Mouse (Mus musculus): Measurements from ENCODE around the gene Fdxacb1. TPM values are rescaled to one million over a fixed set of nuclear protein-coding genes. Genes with fewer than 3 reads are reported as not detected.

Gene Fdxacb1
- polyA plus RNA-seq, 1 experiment from 2014 or later = 7.9 TPM

- no peaks in the 10 kb centered on the region for H3K9me3 ChIP-seq (replicated peaks; ENCODE audit: low read length)
- H3K4me1 ChIP-seq (replicated peaks; ENCODE audit: insufficient read depth, low read length) = peaks cover 1% of the 10 kb centered on the region; the same call in 1 of the 2 replicates
- no peak for DNase-seq (ENCODE audit: low spot score)
- H3K4me2 ChIP-seq (ENCODE audit: low read length) = peak overlapping the region; percentile 92; the same call in 1 of the 2 replicates
- 60% methylated on average over 4 of the region's 4 CpGs for WGBS
- H3K4me3 ChIP-seq (replicated peaks; ENCODE audit: low read depth, low read length) = no peak overlapping the region
- no peak overlapping the region for H3K9ac ChIP-seq (ENCODE audit: low read depth, low read length)
- H3K27ac ChIP-seq = no peak overlapping the region
- 0 out of 2 replicates have a peak, but pooled peaks cover 3% of the 10 kb centered on the region for H3K36me3 ChIP-seq (ENCODE audit: insufficient read depth, low read length)
- no peaks in the 10 kb centered on the region for H3K27me3 ChIP-seq (ENCODE audit: insufficient read depth, low read length)
- no peak for TF ChIP-seq CTCF (IDR thresholded peaks at IDR 0.05; ENCODE audit: low read depth)
- no peak for ATAC-seq (replicated peaks; ENCODE audit: low FRiP score, low read depth)
Observed at GRCm38 (mm10) chr9:50774026-50774462, 6.0 kb downstream of the Fdxacb1 start.

- no peak for TF ChIP-seq CTCF (IDR thresholded peaks at IDR 0.05; ENCODE audit: low read depth)
- Histone ChIP-seq H3K9me3 (replicated peaks; ENCODE audit: low read length) (no peaks in the 10 kb centered on the region), H3K4me3 (replicated peaks; ENCODE audit: low read depth, low read length) (peak within 1 kb of the TSS; percentile 95), H3K4me2 (ENCODE audit: low read length) (peak within 1 kb of the TSS; percentile 92), H3K36me3 (ENCODE audit: insufficient read depth, low read length) (0 out of 2 replicates have a peak, but pooled peaks cover 3% of the 10 kb centered on the region), H3K9ac (ENCODE audit: low read depth, low read length) (peak within 1 kb of the TSS; percentile 91), H3K27ac (peak within 1 kb of the TSS; percentile 27), H3K4me1 (replicated peaks; ENCODE audit: insufficient read depth, low read length) (no peaks in the 10 kb centered on the region), H3K27me3 (ENCODE audit: insufficient read depth, low read length) (no peaks in the 10 kb centered on the region)
- ATAC-seq (replicated peaks; ENCODE audit: low FRiP score, low read depth) (peak; percentile 77), DNase-seq (ENCODE audit: low spot score) (peak; percentile 83)
- WGBS = under 1% methylated on average over 48 of the region's 51 CpGs
Observed at GRCm38 (mm10) chr9:50774991-50775612, 7.1 kb downstream of the Fdxacb1 start, which contains the start of the genes Alg9 and 1110032A03Rik. TSS of gene Alg9 (plus strand) at chr9:50775019. TSS of gene 1110032A03Rik (minus strand) at chr9:50775520.

DNA sequence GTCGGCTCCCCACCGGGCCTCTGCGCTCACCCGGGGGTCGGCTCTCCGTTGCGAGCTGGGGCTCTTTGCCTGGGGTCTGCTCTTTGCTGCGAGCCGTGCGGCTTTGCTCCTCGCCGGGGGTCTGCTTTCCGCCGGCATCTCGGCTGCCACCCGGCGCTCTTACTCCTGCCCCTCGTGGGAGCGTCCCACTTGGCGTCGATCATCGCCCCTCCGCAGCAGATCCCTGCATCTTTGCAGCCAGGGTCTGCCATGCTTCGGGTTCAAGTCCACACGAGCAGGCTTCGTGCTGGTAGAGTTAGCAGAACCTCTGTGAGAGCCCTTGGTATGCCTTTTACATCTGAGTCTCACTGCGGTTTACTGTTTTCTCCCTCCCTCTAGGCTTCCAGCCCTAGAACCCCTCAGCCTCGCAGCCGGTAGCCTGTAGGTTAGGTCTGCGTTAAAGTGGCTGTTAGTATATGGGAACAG lies 7.7 kb downstream of the Fdxacb1 start:
- Histone ChIP-seq H3K9ac (ENCODE audit: low read depth, low read length) (peak overlapping the region; percentile 91), H3K36me3 (ENCODE audit: insufficient read depth, low read length) (peaks cover 5% of the 10 kb centered on the region; the same call in 1 of the 2 replicates), H3K4me1 (replicated peaks; ENCODE audit: insufficient read depth, low read length) (no peaks in the 10 kb centered on the region), H3K27me3 (ENCODE audit: insufficient read depth, low read length) (no peaks in the 10 kb centered on the region), H3K4me3 (replicated peaks; ENCODE audit: low read depth, low read length) (peak overlapping the region; percentile 95), H3K27ac (peak overlapping the region; percentile 27; the same call in 1 of the 2 replicates), H3K4me2 (ENCODE audit: low read length) (peak overlapping the region; percentile 92), H3K9me3 (replicated peaks; ENCODE audit: low read length) (no peaks in the 10 kb centered on the region)
- TF ChIP-seq CTCF (IDR thresholded peaks at IDR 0.05; ENCODE audit: low read depth) = no peak
- WGBS = under 1% methylated on average over 29 of the region's 30 CpGs
- ATAC-seq (replicated peaks; ENCODE audit: low FRiP score, low read depth) (0 out of 2 replicates have a peak, but pooled peaks have one; percentile 7), DNase-seq (ENCODE audit: low spot score) (peak; percentile 10)

DNA sequence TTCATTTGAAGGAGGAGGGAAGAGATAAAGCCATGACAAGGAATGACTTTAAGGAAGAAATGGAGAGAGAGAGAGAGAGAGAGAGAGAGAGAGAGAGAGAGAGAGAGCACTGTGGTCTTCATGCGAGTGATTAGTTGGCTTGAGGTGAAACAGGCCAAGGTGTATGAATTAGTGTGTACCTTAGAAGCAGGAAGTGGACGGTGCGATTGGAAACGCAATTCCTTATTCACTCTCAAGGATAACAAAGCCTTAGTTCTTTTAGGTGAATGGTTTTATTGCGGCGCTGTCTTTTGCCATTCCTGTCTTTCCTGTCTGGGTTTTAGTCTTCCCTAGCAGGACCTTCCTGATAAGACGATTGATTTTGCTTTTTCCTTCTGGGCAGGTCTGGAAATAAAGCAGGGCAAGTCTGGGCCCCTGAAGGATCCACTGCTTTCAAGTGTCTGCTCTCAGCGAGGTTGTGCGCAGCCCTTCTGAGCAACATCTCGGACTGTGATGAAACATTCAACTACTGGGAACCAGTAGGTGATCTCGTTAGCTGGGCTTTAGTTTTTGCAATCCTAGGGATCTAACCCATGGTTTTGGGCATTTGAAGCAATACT lies 8.2 kb downstream of the Fdxacb1 start:
- Histone ChIP-seq H3K36me3 (ENCODE audit: insufficient read depth, low read length) (peaks cover 9% of the 10 kb centered on the region), H3K27me3 (ENCODE audit: insufficient read depth, low read length) (no peaks in the 10 kb centered on the region), H3K9ac (ENCODE audit: low read depth, low read length) (peak overlapping the region; percentile 91), H3K9me3 (replicated peaks; ENCODE audit: low read length) (no peaks in the 10 kb centered on the region), H3K27ac (0 out of 2 replicates have a peak overlapping the region, but pooled peaks have one; percentile 27), H3K4me2 (ENCODE audit: low read length) (peak overlapping the region; percentile 92), H3K4me3 (replicated peaks; ENCODE audit: low read depth, low read length) (peak overlapping the region; percentile 95), H3K4me1 (replicated peaks; ENCODE audit: insufficient read depth, low read length) (no peaks in the 10 kb centered on the region)
- TF ChIP-seq CTCF (IDR thresholded peaks at IDR 0.05; ENCODE audit: low read depth) = no peak
- DNase-seq (ENCODE audit: low spot score) (no peak), ATAC-seq (replicated peaks; ENCODE audit: low FRiP score, low read depth) (no peak)
- 57% methylated on average over 11 of the region's 11 CpGs for WGBS

DNA sequence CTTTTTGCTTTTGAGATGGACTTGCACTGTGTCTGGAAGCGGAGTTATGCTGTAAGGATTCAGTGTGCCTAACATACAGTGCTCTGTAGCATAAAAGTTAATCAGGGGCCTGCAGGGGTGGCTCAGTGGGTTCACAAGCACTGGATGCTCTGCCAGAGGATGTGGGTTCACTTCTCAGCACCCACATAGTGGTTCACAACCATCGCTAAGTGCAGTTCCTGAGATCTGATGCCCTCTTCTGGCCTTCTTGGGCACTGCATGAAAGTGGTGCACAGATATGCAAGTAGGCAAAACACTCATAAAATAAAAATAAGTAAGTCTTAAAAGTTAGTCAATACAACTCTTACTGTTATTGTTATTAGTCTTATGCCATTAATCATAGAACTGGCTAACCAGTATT lies 14.1 kb downstream of the Fdxacb1 start:
- no peak overlapping the region for H3K4me2 ChIP-seq (ENCODE audit: low read length)
- ATAC-seq (replicated peaks; ENCODE audit: low FRiP score, low read depth) (no peak), DNase-seq (ENCODE audit: low spot score) (no peak)
- no peak overlapping the region for H3K9ac ChIP-seq (ENCODE audit: low read depth, low read length)
- H3K4me3 ChIP-seq (replicated peaks; ENCODE audit: low read depth, low read length) = no peak overlapping the region
- peak; percentile 63 for TF ChIP-seq CTCF (IDR thresholded peaks at IDR 0.05; ENCODE audit: low read depth)
- H3K36me3 ChIP-seq (ENCODE audit: insufficient read depth, low read length) = peaks cover 29% of the 10 kb centered on the region
- H3K9me3 ChIP-seq (replicated peaks; ENCODE audit: low read length) = no peaks in the 10 kb centered on the region
- H3K27ac ChIP-seq = no peak overlapping the region
- no peaks in the 10 kb centered on the region for H3K4me1 ChIP-seq (replicated peaks; ENCODE audit: insufficient read depth, low read length)
- WGBS = 81% methylated on average over 2 of the region's 2 CpGs
- H3K27me3 ChIP-seq (ENCODE audit: insufficient read depth, low read length) = no peaks in the 10 kb centered on the region

DNA sequence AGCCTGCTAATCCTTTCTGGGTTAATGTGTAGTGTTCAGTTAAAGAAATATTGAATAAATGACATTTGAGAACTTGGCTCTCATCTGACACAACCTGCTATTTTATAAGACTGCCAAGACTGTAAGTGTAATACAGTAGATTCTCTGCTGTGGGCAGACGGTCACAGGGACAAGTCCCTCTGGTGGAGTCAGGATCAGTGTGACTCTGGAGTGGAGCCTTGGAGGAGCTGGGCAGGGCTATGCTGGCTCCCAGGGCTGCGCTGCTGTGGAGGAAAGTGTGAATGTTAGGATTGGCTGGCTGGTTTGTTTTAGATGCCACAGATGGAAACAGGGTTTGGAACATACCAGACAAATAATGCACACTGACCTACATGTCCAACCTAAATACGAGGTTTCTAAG lies 27.2 kb downstream of the Fdxacb1 start:
- WGBS = 94% methylated on average over 3 of the region's 3 CpGs
- H3K4me2 ChIP-seq (ENCODE audit: low read length) = no peak overlapping the region
- no peak for ATAC-seq (replicated peaks; ENCODE audit: low FRiP score, low read depth)

More for the DNA sequence above, 27.2 kb downstream of the Fdxacb1 start:
- no peaks in the 10 kb centered on the region for H3K27me3 ChIP-seq (ENCODE audit: insufficient read depth, low read length)
- H3K9ac ChIP-seq (ENCODE audit: low read depth, low read length) = no peak overlapping the region
- no peak for DNase-seq (ENCODE audit: low spot score)
- no peak overlapping the region for H3K27ac ChIP-seq
- H3K36me3 ChIP-seq (ENCODE audit: insufficient read depth, low read length) = peaks cover 20% of the 10 kb centered on the region
- H3K4me3 ChIP-seq (replicated peaks; ENCODE audit: low read depth, low read length) = no peak overlapping the region
- H3K9me3 ChIP-seq (replicated peaks; ENCODE audit: low read length) = no peaks in the 10 kb centered on the region
- no peaks in the 10 kb centered on the region for H3K4me1 ChIP-seq (replicated peaks; ENCODE audit: insufficient read depth, low read length)
- TF ChIP-seq CTCF (IDR thresholded peaks at IDR 0.05; ENCODE audit: low read depth) = no peak
